Mouse (Mus musculus) lung, postnatal 4 days (tissue): ENCODE data around the gene Mtor.

ENCODE experiments used
- DNase-seq, 2 experiments: peaks; one replicate each; pipeline ENCODE4 v3.0.0; 2021

Gene Mtor

DNA sequence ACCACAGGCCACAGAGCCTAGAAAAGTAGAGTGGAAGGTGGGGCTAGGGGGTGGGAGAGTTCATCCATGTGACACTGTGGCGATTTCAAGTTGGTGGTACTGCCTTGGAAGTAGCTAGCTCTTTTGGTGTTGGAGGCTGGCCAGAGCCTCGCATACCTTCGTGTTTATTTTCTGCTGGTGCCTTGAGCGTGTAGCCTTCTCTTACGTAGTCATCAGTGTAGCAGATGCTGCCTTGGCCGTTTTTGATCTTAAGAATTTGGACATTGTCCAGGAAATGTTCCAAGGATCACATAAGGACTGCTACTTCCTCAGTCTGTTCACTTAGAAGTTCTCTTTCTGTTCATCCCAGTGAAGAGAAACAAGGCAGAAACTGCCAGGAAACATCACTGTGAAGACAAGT, 42.1 kb downstream of the Mtor start:
- peak; percentile 14 to 55 for DNase-seq

DNA sequence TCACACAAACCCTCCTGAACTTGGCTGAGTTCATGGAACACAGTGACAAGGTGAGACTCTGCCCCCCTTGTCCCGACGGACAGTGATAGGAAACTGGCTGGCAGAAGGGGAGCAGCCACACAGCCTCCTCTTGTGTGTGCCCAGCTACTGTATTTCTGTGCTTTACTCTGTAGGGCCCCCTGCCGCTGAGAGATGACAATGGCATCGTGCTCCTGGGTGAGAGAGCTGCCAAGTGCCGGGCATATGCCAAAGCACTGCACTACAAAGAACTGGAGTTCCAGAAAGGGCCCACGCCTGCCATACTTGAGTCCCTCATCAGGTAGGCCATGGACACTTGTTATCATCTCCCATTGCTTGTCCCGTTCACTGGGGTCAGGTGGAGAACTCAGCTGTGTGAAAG, 43.0 kb downstream of the Mtor start:
- DNase-seq, result no peak

DNA sequence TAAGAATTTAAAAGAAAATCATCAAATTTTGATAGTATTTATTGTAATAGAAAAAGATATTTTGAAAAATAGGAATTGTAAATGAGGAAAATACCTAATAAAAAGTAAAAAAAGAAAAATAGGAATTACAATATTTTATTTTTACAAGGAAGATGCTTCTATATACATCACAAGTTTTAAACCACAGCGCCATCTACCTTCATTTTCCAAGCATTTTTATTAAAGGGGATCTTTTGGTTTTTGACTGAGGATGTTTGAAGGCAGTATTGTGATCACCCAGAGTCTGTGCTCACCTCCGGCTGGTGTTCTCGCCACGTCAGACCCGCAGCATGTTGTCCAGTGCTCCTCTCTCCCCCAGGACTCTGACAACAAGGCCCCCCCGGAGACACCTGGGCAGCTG, 46.7 kb downstream of the Mtor start:
- no peak for DNase-seq

DNA sequence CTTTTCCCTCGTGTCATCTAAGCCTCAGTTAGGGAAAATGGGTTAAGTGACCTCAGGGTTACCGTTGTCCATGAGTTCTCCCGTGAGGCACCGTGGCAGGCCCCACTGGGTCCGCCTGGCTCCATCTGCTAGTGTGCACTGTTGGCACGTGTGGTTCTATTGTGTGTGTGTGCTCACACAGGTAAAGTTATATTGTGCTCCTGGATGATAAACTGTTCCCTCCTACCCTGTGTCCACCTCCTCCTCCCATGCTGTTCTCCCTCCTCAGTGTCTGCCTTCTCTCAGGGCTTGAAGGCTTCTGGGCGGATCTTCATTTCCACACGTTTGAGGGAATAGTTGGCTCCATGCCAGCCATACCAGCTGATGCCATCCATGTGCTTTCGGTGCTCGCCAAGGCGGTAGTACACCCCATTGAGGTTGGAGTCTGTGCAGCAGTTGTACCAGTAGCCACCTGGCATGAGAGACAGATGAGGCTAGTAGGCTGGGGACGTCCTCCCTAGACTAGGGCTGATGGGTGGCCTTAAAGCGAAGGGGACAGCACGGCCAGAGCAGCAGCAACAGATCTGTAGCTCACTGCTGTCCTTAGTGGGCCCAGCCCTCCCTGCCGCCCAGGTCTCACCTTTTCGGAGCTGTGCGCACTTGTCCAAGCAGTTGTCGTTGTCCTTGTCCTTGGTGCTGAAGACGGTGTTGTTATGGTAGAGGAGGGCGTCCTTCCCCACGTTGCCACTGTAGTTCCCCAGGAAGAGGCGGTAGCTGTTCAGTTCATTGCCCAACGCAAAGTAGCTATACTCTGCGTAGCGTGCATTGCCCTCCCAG, 47.7 kb downstream of the Mtor start:
- DNase-seq, result no peak

DNA sequence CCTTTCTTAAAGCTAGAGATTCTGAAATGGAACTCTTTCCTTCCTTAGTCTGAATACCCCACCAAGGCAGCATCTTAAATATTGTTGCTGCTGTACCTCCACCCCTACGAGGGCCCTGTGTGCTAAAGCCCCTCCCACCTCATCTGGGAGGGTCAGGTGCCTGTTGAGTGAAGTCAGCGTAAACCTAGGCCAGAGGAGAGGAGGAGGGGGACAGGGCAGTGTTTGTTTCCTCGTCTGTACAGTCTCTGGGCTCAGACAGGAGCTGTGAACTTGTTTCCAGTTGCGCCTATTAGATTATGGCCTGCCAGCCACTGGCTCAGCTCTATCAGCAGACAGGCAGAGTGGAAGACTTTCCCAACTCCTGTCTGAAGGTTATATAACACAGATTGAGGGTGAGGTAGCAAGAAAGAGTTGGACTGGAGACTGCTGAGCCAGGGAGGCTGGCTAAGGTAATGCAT, 52.0 kb downstream of the Mtor start, which contains the start of gene Angptl7:
Angptl7 (minus strand) TSS at position 51 of the 458 bp plus-strand sequence.
- DNase-seq, result no peak

GRCm38 (mm10) chr4:148504497-148504959, 56.1 kb downstream of the Mtor start:
- peak in 1 of 2 experiments; percentile 42 for DNase-seq

DNA sequence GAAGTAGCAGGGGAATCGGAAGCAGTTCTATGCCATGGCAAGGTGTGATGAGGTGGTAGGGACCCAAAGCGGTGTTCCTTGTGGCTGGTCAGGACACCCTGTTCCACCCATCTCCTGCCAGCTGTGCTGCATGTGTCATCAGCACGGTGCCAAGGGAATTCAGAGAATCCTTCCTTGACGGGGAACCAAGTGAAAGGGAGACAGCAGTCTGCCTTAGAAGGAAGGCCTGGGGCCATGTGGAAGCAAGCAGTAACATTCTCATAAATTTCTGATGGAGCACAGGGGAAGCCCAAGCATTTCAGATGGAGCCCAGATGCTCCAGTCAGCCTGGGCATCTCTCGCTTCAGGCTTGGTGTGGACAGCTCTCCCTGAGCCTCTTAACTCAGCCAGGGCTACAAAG, 59.2 kb downstream of the Mtor start:
- DNase-seq, result no peak

DNA sequence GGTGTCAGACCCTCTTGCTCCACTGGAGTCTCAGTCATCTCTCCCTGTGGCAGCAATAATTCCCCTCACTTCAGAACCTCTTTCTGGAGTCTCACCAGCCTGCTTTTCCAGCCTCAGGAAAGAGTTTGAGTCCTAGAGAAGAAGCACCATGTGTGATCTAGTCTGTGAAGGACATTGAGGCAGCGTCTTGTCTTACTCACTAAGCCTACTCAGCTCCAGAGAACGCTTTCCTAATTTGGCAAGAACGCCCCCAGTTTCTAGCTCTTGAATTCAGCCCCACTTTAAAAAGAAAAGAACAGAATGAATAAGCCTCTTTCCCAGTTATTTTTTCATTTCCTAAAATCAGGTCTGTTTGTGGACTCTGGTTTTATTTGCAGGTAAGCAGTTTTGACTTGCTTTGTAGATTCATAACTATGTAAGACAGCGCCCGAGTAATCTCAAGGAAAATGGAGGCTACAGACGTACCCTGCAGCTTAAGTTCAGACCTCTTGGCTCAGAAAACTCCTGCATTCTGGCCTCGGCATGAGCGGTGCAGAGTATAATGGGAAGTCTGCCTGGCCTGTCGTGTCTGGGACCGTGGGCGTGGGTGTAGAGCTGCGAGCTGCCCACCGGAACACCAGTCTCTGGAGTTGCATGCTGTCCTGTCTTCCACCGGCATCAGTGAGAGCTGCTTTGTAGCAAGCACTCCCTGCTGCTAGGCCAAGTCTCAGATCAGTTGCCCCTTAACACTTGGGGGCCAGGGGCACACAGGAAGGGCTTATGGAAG, 59.9 kb downstream of the Mtor start:
- no peak for DNase-seq

- DNase-seq, result no peak
These were observed 61.2 kb downstream of the Mtor start for GRCm38 (mm10) chr4:148509450-148510084.

DNA sequence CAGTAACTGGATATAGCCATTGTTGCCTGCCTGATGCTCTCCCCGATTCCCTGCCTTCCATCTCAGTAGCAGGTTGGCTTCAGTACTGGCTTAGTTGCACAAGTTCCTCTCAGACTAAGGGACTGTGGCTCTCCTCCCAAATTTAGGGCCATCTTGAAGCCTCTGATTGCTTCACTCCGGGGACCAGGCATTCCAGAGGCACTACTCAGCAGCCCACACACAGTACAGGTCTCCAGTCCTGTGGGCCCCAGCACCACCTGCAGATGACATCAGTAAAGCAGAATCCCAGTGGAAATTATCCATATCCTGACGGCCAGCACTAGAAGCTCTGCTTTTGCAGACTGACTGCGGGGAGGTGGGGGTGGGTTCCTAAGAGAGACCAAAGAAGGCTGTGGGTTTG, 62.3 kb downstream of the Mtor start:
- DNase-seq, result no peak

DNA sequence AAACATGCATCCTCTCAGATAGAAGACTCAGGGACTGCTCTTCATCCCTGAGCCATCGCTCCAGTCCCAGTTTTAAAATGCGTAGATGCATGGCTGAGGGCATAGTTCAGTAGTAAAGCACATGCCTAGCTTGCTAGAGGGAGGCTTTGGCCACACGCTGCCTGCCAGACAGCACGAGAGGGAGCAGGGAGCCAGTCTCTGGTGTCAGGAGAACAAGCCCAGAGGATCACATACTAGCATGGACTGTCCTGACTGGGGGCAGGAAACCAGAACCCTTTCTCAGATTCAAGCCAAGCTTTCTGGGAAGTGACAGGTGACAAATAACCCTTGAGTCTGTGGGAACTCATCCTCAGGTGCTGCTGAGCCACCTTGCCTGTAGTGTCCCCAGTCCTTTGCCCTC, 62.9 kb downstream of the Mtor start:
- no peak for DNase-seq

- DNase-seq, result peak in 1 of 2 experiments; percentile 54
These were observed 64.7 kb downstream of the Mtor start for GRCm38 (mm10) chr4:148513021-148513559.

GRCm38 (mm10) chr4:148515313-148515712, 66.9 kb downstream of the Mtor start:
- peak in 1 of 2 experiments; percentile 12 for DNase-seq

DNA sequence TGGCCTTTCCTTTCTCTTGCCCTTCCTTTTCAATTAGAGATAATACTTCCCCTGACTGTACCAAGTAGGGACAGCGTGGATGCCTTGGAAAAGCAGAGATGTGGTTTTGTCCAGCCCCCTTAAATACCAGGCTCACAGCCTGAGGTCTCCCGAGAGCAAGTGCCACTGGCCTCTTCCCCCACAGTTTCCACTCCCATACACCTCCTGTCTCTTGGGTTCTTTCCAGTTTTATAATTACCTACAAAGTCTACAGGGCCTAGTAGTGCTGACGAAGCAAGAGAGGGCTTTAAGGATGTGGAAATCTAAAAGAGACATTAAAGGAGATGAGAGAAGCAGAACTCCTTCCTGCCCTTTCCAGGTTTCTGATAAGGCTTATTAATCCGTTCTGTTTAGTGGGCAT, 69.4 kb downstream of the Mtor start:
- DNase-seq, result no peak

DNA sequence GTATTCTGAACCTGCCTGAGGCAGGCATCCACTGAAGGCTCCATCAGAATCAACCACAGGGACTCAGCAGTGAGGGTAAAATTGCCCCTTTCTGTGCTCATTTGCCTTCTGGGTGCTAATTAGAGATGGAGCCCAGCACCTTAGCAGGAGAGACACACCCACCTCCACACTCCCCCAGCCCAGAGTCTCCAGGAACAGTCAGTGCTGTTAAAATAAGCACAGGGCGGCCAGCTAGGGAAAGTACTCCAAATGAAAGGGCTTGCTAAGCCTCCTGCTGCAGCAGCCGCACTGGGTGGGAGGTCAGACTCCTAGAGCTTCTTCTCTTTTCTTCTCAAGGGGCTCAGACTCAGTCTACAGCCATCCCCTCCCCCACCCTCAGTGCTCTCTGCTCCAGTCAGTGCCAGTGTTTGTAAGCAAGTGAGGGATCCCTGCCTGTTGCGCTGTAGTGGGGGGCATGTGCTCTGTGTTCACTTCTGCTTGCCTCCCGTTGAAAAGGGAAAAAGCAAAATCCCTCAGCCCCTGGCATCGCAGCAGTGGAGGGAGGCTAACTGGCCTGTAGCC, 69.9 kb downstream of the Mtor start:
- DNase-seq, result no peak

GRCm38 (mm10) chr4:148523538-148523937, 75.1 kb downstream of the Mtor start:
- no peak for DNase-seq

GRCm38 (mm10) chr4:148527158-148527910, 78.9 kb downstream of the Mtor start:
- DNase-seq, result no peak

DNA sequence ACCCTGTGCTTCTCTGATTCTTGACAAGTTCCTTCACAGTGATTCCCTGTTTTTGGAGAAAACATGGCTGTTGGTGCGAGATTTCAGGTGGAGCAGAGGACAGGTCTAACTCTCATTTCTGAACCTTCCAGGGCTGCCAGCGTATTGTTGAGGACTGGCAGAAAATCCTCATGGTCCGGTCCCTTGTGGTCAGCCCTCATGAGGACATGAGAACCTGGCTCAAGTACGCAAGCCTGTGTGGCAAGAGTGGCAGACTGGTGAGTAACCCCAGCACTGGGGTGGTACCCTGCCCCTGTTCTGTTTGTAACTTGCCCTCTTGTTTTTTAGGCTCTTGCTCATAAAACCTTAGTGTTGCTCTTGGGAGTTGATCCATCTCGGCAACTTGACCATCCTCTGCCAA, 81.9 kb downstream of the Mtor start:
- DNase-seq, result no peak

DNA sequence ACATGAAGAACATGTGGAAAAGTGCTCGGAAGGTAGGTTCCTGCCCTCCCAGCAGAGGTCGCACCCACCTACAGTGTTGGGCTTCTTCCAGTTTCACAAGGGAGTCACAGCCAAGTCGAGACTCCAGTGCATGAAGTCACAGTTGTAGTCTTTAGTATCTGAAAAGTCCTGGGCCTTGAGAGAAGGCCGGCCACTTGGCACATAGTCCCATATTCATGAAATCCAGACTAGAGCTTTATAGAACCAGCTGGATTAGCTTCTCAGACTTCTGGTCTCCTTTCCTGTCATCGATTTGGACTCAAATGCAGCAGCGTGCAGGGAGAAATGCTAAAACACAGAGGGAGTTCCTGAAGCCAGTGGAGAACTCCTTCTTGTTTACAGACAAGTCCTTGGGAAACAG, 82.4 kb downstream of the Mtor start:
- DNase-seq, result no peak

- DNase-seq, result no peak
These were observed 82.9 kb downstream of the Mtor start for GRCm38 (mm10) chr4:148531341-148531740.

DNA sequence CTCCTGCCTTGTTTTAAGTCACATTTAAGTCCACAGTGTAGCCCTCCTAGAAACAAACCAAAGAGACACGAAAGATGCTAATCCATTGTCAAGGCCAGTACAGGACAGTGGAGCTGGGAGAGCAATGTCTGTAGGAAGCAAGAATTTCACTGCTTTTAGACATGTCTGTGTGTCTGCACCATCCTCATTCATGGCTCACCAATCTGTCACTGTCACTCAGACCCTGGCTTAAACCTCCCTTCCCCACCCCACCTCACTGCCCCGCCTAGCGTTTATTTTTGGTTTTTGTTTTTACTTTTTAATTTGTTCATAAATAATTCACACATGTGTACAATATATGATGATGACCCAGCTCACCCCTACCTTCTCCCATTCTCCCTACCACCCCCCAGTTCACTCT, 84.1 kb downstream of the Mtor start:
- no peak for DNase-seq
